Mouse (Mus musculus): Measurements from ENCODE around the gene Olfr1272. TPM values are rescaled to one million over a fixed set of nuclear protein-coding genes. Genes with fewer than 3 reads are reported as not detected.
"Not testable (repeated sequence)": the region's sequence is repeated elsewhere in the genome, so short reads cannot be mapped to it uniquely, and the experiment has no call there.

Gene Olfr1272
- not detected in 2 replicates for polyA plus RNA-seq (2014; fragmentation: Nextera tagmentation; extraction: Ambion mirVana)

- H3K4me3 ChIP-seq (replicated peaks; ENCODE audit: low read length), result no peak within 1 kb of the TSS
- no peaks in the 10 kb centered on the region for H3K9me3 ChIP-seq (ENCODE audit: control insufficient read depth, low read length)
- DNase-seq (ENCODE audit: low spot score), result no peak
- no peak within 1 kb of the TSS for H3K27ac ChIP-seq
- no peaks in the 10 kb centered on the region for H3K36me3 ChIP-seq (replicated peaks; ENCODE audit: control insufficient read depth, insufficient read depth)
- H3K4me2 ChIP-seq (replicated peaks), result no peak within 1 kb of the TSS
- H3K4me1 ChIP-seq (replicated peaks; ENCODE audit: control insufficient read depth, insufficient read depth, low read length), result no peaks in the 10 kb centered on the region
- ATAC-seq (ENCODE audit: low FRiP score), result no peak
- no peaks in the 10 kb centered on the region for H3K27me3 ChIP-seq (ENCODE audit: control insufficient read depth, insufficient read depth, low read length)
- no peak within 1 kb of the TSS for H3K9ac ChIP-seq
- WGBS, result 77% methylated on average over 6 of the region's 6 CpGs
These were observed at the start of gene Olfr1272 for GRCm38 (mm10) chr2:90292741-90293140. TSS of gene Olfr1272 (minus strand) at chr2:90292841.

GRCm38 (mm10) chr2:90321900-90322299 lies 29.3 kb upstream of the Olfr1272 start, which contains the start of gene Gm13769:
TSS of gene Gm13769 (plus strand) at chr2:90322200.
- H3K9me3 ChIP-seq (ENCODE audit: control insufficient read depth, low read length); H3K4me1 ChIP-seq (replicated peaks; ENCODE audit: control insufficient read depth, insufficient read depth, low read length); H3K4me3 ChIP-seq (replicated peaks; ENCODE audit: low read length); ATAC-seq (ENCODE audit: low FRiP score); H3K27ac ChIP-seq; DNase-seq (ENCODE audit: low spot score); H3K4me2 ChIP-seq (replicated peaks); H3K27me3 ChIP-seq (ENCODE audit: control insufficient read depth, insufficient read depth, low read length); H3K36me3 ChIP-seq (replicated peaks; ENCODE audit: control insufficient read depth, insufficient read depth); H3K9ac ChIP-seq: not testable (repeated sequence)
- no CpG with 5 or more reads among the region's 6 CpGs for WGBS

GRCm38 (mm10) chr2:90270932-90271331 lies 21.7 kb downstream of the Olfr1272 start, which contains the start of gene Olfr1271:
TSS of gene Olfr1271 (minus strand) at chr2:90271032.
- Histone ChIP-seq H3K4me2 (replicated peaks) (no peak within 1 kb of the TSS), H3K36me3 (replicated peaks; ENCODE audit: control insufficient read depth, insufficient read depth) (no peaks in the 10 kb centered on the region), H3K27ac (no peak within 1 kb of the TSS), H3K4me3 (replicated peaks; ENCODE audit: low read length) (no peak within 1 kb of the TSS), H3K9me3 (ENCODE audit: control insufficient read depth, low read length) (no peaks in the 10 kb centered on the region), H3K9ac (no peak within 1 kb of the TSS), H3K4me1 (replicated peaks; ENCODE audit: control insufficient read depth, insufficient read depth, low read length) (no peaks in the 10 kb centered on the region), H3K27me3 (ENCODE audit: control insufficient read depth, insufficient read depth, low read length) (no peaks in the 10 kb centered on the region)
- DNase-seq (ENCODE audit: low spot score) (no peak), ATAC-seq (ENCODE audit: low FRiP score) (no peak)
- 91% methylated on average over 2 of the region's 2 CpGs for WGBS

GRCm38 (mm10) chr2:90257492-90257891 lies 35.1 kb downstream of the Olfr1272 start, which contains the start of gene Olfr142:
TSS of gene Olfr142 (minus strand) at chr2:90257592.
- no peaks in the 10 kb centered on the region for H3K4me1 ChIP-seq (replicated peaks; ENCODE audit: control insufficient read depth, insufficient read depth, low read length)
- DNase-seq (ENCODE audit: low spot score) (no peak), ATAC-seq (ENCODE audit: low FRiP score) (no peak)
- WGBS, result 88% methylated on average over 4 of the region's 4 CpGs
- H3K27ac ChIP-seq, result no peak within 1 kb of the TSS
- H3K27me3 ChIP-seq (ENCODE audit: control insufficient read depth, insufficient read depth, low read length), result no peaks in the 10 kb centered on the region
- H3K9ac ChIP-seq, result no peak within 1 kb of the TSS
- no peaks in the 10 kb centered on the region for H3K36me3 ChIP-seq (replicated peaks; ENCODE audit: control insufficient read depth, insufficient read depth)
- H3K9me3 ChIP-seq (ENCODE audit: control insufficient read depth, low read length), result no peaks in the 10 kb centered on the region
- no peak within 1 kb of the TSS for H3K4me3 ChIP-seq (replicated peaks; ENCODE audit: low read length)
- H3K4me2 ChIP-seq (replicated peaks), result no peak within 1 kb of the TSS

Other genes starting within 250 kb of the Olfr1272 start
- not detected in 2 replicates for gene Olfr140, start 229.2 kb downstream of the Olfr1272 start, polyA plus RNA-seq (2014; fragmentation: Nextera tagmentation; extraction: Ambion mirVana)
- gene Olfr1269, start 171.4 kb downstream of the Olfr1272 start, polyA plus RNA-seq (2014; fragmentation: Nextera tagmentation; extraction: Ambion mirVana), result not detected in 2 replicates
- not detected in 2 replicates for gene Olfr32, start 150.5 kb downstream of the Olfr1272 start, polyA plus RNA-seq (2014; fragmentation: Nextera tagmentation; extraction: Ambion mirVana)
- not detected in 2 replicates for gene Olfr1270, start 139.8 kb downstream of the Olfr1272 start, polyA plus RNA-seq (2014; fragmentation: Nextera tagmentation; extraction: Ambion mirVana)
- gene Olfr1506, start 68.3 kb downstream of the Olfr1272 start, polyA plus RNA-seq (2014; fragmentation: Nextera tagmentation; extraction: Ambion mirVana), result not detected in 2 replicates
- gene Olfr142, start 35.2 kb downstream of the Olfr1272 start, polyA plus RNA-seq (2014; fragmentation: Nextera tagmentation; extraction: Ambion mirVana), result not detected in 2 replicates
- not detected in 2 replicates for gene Olfr1271, start 21.8 kb downstream of the Olfr1272 start, polyA plus RNA-seq (2014; fragmentation: Nextera tagmentation; extraction: Ambion mirVana)
- gene Gm13769, start 29.4 kb upstream of the Olfr1272 start, polyA plus RNA-seq (2014; fragmentation: Nextera tagmentation; extraction: Ambion mirVana), result not detected in 2 replicates
- gene Olfr1274-ps, start 105.8 kb upstream of the Olfr1272 start, polyA plus RNA-seq (2014; fragmentation: Nextera tagmentation; extraction: Ambion mirVana), result not detected in 2 replicates